Mouse (Mus musculus) forebrain, embryonic 14.5 days (tissue): ENCODE measurements around the gene Anapc5. TPM values are rescaled to one million over a fixed set of nuclear protein-coding genes. Genes with fewer than 3 reads are reported as not detected.

Experiments used
- ATAC-seq: fragments of 200-750 bp; cut with Nextera tagmentation; 2 replicates; pipeline ENCODE4 v1.8.0; 2017; ENCODE audit warnings: mild to moderate bottlenecking, moderate library complexity
- DNase-seq: peaks from one replicate; pipeline ENCODE4 v3.0.0-alpha.2; 2015; ENCODE audit warnings: low spot score
- H3K27ac ChIP-seq: fragments of 300-500 bp; sonication (generic); 2 replicates; pipeline ENCODE4 v1.5.1; 2014; ENCODE audit warnings: low read depth, mild to moderate bottlenecking, control low read depth, low read length, moderate library complexity
- H3K27me3 ChIP-seq: fragments of 300-500 bp; sonication (generic); replicated peaks from 2 replicates; pipeline ENCODE4 v1.6.1; 2014; ENCODE audit warnings: low read length, control low read depth, mixed read lengths; ENCODE audit not compliant: control insufficient read depth, insufficient read depth
- H3K36me3 ChIP-seq: fragments of 300-500 bp; sonication (generic); 2 replicates; pipeline ENCODE4 v1.6.1; 2014; ENCODE audit warnings: low read length, control low read depth; ENCODE audit not compliant: control insufficient read depth, insufficient read depth
- H3K4me1 ChIP-seq: fragments of 300-500 bp; sonication (generic); 2 replicates; pipeline ENCODE4 v1.6.1; 2014; ENCODE audit warnings: antibody characterized with exemption, low read length, control low read depth; ENCODE audit not compliant: control insufficient read depth, insufficient read depth
- H3K4me2 ChIP-seq: fragments of 300-500 bp; sonication (generic); 2 replicates; pipeline ENCODE4 v1.6.1; 2014; ENCODE audit warnings: mild to moderate bottlenecking, control low read depth, low read length
- H3K4me3 ChIP-seq: fragments of 300-500 bp; sonication (generic); 2 replicates; pipeline ENCODE4 v1.5.1; 2014; ENCODE audit warnings: low read depth, low read length, control low read depth
- H3K9ac ChIP-seq: fragments of 300-500 bp; sonication (generic); 2 replicates; pipeline ENCODE4 v1.6.1; 2014; ENCODE audit warnings: mild to moderate bottlenecking, low read length, control low read depth, moderate library complexity
- H3K9me3 ChIP-seq: fragments of 300-500 bp; sonication (generic); replicated peaks from 2 replicates; pipeline ENCODE4 v1.6.1; 2016; ENCODE audit warnings: low read length, control low read depth, mixed read lengths; ENCODE audit not compliant: control insufficient read depth
- WGBS: fragments of 180-500 bp; shearing (Covaris S2); extraction: QIAGEN DNeasy Blood & Tissue Kit; methylation state at CpG from one replicate; pipeline ENCODE4 v1.1.7; 2014; 5-methylcytosine and 5-hydroxymethylcytosine counted together
- polyA plus RNA-seq: library from polyadenylated mRNA; unstranded; fragments of >200 nt; fragmentation: Nextera tagmentation; extraction: Ambion mirVana; gene quantifications from 2 replicates; pipeline ENCODE4 v1.2.1, GENCODE M21; 2014

Anapc5 gene
- polyA plus RNA-seq, 1 experiment from 2014 or later = 484 TPM

GRCm38 (mm10) chr5:122764032-122764464 is 57.1 kb downstream of the Anapc5 start:
- H3K9ac ChIP-seq = no peak overlapping the region

GRCm38 (mm10) chr5:122763271-122764031 is 57.7 kb downstream of the Anapc5 start:
- Histone ChIP-seq H3K4me3 (no peak overlapping the region), H3K36me3 (peaks cover 28% of the 10 kb centered on the region), H3K27ac (no peak overlapping the region), H3K9me3 (no peaks in the 10 kb centered on the region), H3K9ac (no peak overlapping the region), H3K27me3 (no peaks in the 10 kb centered on the region), H3K4me1 (no peaks in the 10 kb centered on the region), H3K4me2 (no peak overlapping the region)
- ATAC-seq (no peak), DNase-seq (no peak)
- WGBS = 90% methylated on average over 29 of the region's 29 CpGs

More at GRCm38 (mm10) chr5:122764032-122764464, 57.1 kb downstream of the Anapc5 start:
- no peaks in the 10 kb centered on the region for H3K9me3 ChIP-seq
- no peak overlapping the region for H3K4me3 ChIP-seq
- 62% methylated on average over 10 of the region's 10 CpGs for WGBS
- H3K4me2 ChIP-seq = no peak overlapping the region
- no peaks in the 10 kb centered on the region for H3K4me1 ChIP-seq
- H3K27me3 ChIP-seq = no peaks in the 10 kb centered on the region
- peaks cover 22% of the 10 kb centered on the region for H3K36me3 ChIP-seq
- no peak overlapping the region for H3K27ac ChIP-seq
- ATAC-seq (no peak), DNase-seq (no peak)

GRCm38 (mm10) chr5:122756680-122757079 is 64.5 kb downstream of the Anapc5 start:
- no peak for ATAC-seq
- 77% methylated on average over 7 of the region's 7 CpGs for WGBS
- peaks cover 29% of the 10 kb centered on the region for H3K36me3 ChIP-seq

GRCm38 (mm10) chr5:122756144-122756543 is 65.0 kb downstream of the Anapc5 start:
- Histone ChIP-seq H3K4me2 (no peak overlapping the region), H3K36me3 (peaks cover 29% of the 10 kb centered on the region), H3K9me3 (no peaks in the 10 kb centered on the region), H3K4me1 (no peaks in the 10 kb centered on the region), H3K27ac (no peak overlapping the region), H3K9ac (no peak overlapping the region), H3K27me3 (no peaks in the 10 kb centered on the region), H3K4me3 (no peak overlapping the region)
- no peak for DNase-seq
- no peak for ATAC-seq
- 62% methylated on average over 6 of the region's 6 CpGs for WGBS

More at GRCm38 (mm10) chr5:122756680-122757079, 64.5 kb downstream of the Anapc5 start:
- Histone ChIP-seq H3K4me2 (no peak overlapping the region), H3K4me3 (no peak overlapping the region), H3K27me3 (no peaks in the 10 kb centered on the region), H3K9ac (no peak overlapping the region), H3K27ac (no peak overlapping the region), H3K9me3 (no peaks in the 10 kb centered on the region), H3K4me1 (no peaks in the 10 kb centered on the region)
- DNase-seq = no peak

- Histone ChIP-seq H3K27ac (no peak overlapping the region), H3K9ac (no peak overlapping the region), H3K36me3 (peaks cover 29% of the 10 kb centered on the region), H3K27me3 (no peaks in the 10 kb centered on the region), H3K4me2 (no peak overlapping the region), H3K4me1 (no peaks in the 10 kb centered on the region), H3K9me3 (no peaks in the 10 kb centered on the region), H3K4me3 (no peak overlapping the region)
- no peak for ATAC-seq
- no peak for DNase-seq
- WGBS = 98% methylated on average over 4 of the region's 4 CpGs
Measured at GRCm38 (mm10) chr5:122755620-122756019, 65.5 kb downstream of the Anapc5 start.

- H3K27me3 ChIP-seq = no peaks in the 10 kb centered on the region
- WGBS = 89% methylated on average over 16 of the region's 16 CpGs
- no peak overlapping the region for H3K9ac ChIP-seq
- DNase-seq = no peak
- H3K4me2 ChIP-seq = no peak overlapping the region
- ATAC-seq = no peak
- no peaks in the 10 kb centered on the region for H3K4me1 ChIP-seq
- no peak overlapping the region for H3K27ac ChIP-seq
- H3K36me3 ChIP-seq = peaks cover 32% of the 10 kb centered on the region
- no peak overlapping the region for H3K4me3 ChIP-seq
- no peaks in the 10 kb centered on the region for H3K9me3 ChIP-seq
Measured at GRCm38 (mm10) chr5:122754477-122754876, 66.7 kb downstream of the Anapc5 start.

- peaks cover 42% of the 10 kb centered on the region for H3K36me3 ChIP-seq
- H3K4me3 ChIP-seq = no peak overlapping the region
- H3K9ac ChIP-seq = no peak overlapping the region
- H3K27me3 ChIP-seq = no peaks in the 10 kb centered on the region
- H3K27ac ChIP-seq = no peak overlapping the region
- no peak for ATAC-seq
- DNase-seq = no peak
- H3K9me3 ChIP-seq = no peaks in the 10 kb centered on the region
- no peaks in the 10 kb centered on the region for H3K4me1 ChIP-seq
- no peak overlapping the region for H3K4me2 ChIP-seq
- WGBS = 85% methylated on average over 7 of the region's 7 CpGs
Measured at GRCm38 (mm10) chr5:122747950-122748349, 73.2 kb downstream of the Anapc5 start.

GRCm38 (mm10) chr5:122743880-122744422 is 77.2 kb downstream of the Anapc5 start:
- Histone ChIP-seq H3K36me3 (peaks cover 52% of the 10 kb centered on the region), H3K4me3 (no peak overlapping the region), H3K27me3 (no peaks in the 10 kb centered on the region), H3K9ac (no peak overlapping the region), H3K27ac (no peak overlapping the region), H3K4me1 (no peaks in the 10 kb centered on the region), H3K4me2 (no peak overlapping the region), H3K9me3 (no peaks in the 10 kb centered on the region)
- DNase-seq (no peak), ATAC-seq (no peak)
- WGBS = 80% methylated on average over 13 of the region's 13 CpGs
